Mouse (Mus musculus) T-cell, adult 2 months (primary cell): Measurements from ENCODE around the gene Tmem205.

Experiments used
- DNase-seq: peaks from one replicate; pipeline ENCODE4 v3.0.0; 2022; ENCODE audit warnings: low spot score

Gene Tmem205

GRCm38 (mm10) chr9:21917493-21918034, 9.8 kb downstream of the Tmem205 start:
- no peak for DNase-seq

- DNase-seq = no peak
Measured at GRCm38 (mm10) chr9:21916851-21917492, 10.4 kb downstream of the Tmem205 start.

GRCm38 (mm10) chr9:21909474-21910223, 17.7 kb downstream of the Tmem205 start:
- DNase-seq = no peak

GRCm38 (mm10) chr9:21908216-21908615, 19.1 kb downstream of the Tmem205 start:
- peak; percentile 28 for DNase-seq

- no peak for DNase-seq
Measured at GRCm38 (mm10) chr9:21904031-21904430, 23.3 kb downstream of the Tmem205 start.

GRCm38 (mm10) chr9:21901223-21901820, 26.0 kb downstream of the Tmem205 start:
- peak; percentile 53 for DNase-seq

GRCm38 (mm10) chr9:21889229-21889628, 38.1 kb downstream of the Tmem205 start:
- DNase-seq = no peak

GRCm38 (mm10) chr9:21876601-21877000, 50.8 kb downstream of the Tmem205 start:
- DNase-seq = no peak

- no peak for DNase-seq
Measured at GRCm38 (mm10) chr9:21872204-21872603, 55.2 kb downstream of the Tmem205 start.
